Mouse (Mus musculus) layer of hippocampus, postnatal 10 days (tissue): ENCODE data around the gene Fbxo36. TPM values are rescaled to one million over a fixed set of nuclear protein-coding genes. Genes with fewer than 3 reads are reported as not detected.

ENCODE experiments used
- DNase-seq, 2 experiments: peaks; one replicate each; pipeline ENCODE4 v3.0.0; 2021; ENCODE audit warnings: low spot score in 2 of 2
- total RNA-seq, 2 experiments: library from RNA; stranded (reverse); gene quantifications; 2 replicates each; pipeline ENCODE4 v1.2.3; 2021

The Fbxo36 gene
- total RNA-seq, 2 experiments from 2014 or later: 1.8 to 2.2 TPM

DNA sequence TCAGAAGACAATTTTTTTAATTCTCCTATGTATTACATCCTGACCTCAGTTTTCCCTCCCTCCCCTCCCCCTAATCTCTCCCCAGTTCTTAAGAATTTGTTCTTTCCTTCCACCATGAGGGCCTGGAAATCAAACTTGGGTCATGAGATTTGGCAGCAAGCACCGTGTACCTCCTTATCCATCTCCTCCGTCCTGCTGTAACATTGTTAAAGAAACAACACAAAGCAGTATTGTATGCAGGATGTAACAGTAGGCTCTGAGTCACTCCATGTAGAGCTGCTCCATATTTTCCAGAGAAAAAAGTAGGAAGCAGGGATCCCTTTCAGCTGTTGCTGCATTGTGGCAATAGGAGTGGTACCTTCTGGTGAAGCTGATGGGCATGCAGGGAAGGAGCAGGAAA lies 16.1 kb downstream of the Fbxo36 start:
- no peak for DNase-seq

- no peak for DNase-seq
Observed at GRCm38 (mm10) chr1:84859597-84859996, 20.0 kb downstream of the Fbxo36 start.

DNA sequence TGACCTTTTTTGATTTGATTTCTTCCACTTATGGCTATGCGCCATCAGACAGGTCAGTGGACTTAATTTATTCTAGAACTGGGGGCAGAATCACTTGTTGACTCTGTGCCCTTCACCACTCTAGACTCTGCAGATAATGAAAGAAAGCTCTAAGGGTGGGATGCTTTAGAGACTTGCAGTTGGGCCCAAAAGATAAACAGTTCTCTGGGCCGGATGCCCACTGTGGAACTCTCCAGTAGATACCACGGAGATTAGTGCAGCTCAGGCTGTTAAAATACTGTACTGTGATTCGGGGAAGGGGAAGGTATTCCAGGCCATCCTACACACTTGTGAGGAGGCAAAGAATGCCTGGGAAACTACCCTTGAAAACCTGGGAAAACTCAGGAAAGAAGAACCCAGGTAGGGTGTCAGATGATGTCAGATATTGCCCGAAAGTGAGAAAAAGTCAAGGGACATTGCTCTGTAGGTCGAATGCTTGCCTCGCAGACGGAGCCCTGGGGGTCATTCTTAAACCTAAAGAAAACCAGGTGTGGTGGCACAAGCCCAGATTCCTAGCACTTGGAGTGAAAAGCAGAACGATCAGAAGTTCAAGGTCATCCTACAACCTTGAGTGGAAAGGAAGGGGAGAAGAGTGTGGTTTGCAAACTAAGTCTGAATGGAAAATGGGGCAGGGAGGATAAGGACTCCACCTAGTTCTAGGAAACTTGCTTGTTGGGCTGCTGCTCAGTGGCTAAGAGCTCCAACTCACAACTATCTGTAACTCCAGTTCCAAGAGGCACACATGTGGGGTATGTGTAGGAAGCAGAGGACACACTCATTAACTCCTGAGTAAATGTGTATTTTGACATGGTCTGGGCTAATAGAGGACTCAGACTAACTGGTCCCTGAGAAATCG lies 21.0 kb downstream of the Fbxo36 start:
- DNase-seq: no peak

DNA sequence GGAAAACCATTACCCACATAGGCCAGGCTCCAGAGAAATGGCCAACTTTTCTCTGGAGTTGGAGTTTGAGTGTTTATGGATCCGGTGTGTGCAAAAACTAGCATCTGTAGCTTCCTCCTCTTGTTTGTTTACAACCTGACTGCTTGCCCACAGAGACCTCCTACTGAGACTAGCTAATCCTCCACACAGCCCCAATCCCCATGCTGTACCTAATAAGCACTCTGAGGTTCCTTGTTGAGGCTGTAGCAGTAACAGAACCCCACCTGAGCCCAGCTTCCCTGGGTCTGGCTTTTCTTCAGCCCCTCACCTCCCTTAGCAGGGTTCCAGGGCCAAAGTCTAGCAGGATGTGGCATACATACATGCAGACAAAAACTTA lies 21.6 kb downstream of the Fbxo36 start:
- no peak for DNase-seq

- no peak for DNase-seq
Observed at GRCm38 (mm10) chr1:84864645-84865044, 25.0 kb downstream of the Fbxo36 start.

DNA sequence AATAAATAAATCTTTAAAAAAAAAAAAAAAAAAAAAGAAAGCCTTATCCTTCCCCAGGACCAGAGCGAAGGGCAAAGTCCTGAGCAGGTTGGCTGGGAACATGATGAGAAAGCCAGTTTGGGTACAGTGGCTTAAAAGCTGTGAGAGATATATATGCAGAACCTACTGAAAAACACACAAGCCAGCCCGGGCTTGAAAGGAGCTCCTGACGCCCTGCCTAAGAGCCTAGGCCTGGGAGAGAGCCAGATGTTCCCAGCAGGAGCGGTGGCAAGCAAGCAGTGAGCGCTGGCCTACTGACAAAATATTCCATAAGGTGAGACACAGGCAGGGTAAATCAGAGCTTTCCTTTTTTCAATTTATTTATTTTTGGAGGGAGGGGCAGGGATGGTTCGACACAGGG lies 26.6 kb downstream of the Fbxo36 start:
- DNase-seq: no peak

GRCm38 (mm10) chr1:84866706-84867230 lies 27.1 kb downstream of the Fbxo36 start:
- DNase-seq: no peak

DNA sequence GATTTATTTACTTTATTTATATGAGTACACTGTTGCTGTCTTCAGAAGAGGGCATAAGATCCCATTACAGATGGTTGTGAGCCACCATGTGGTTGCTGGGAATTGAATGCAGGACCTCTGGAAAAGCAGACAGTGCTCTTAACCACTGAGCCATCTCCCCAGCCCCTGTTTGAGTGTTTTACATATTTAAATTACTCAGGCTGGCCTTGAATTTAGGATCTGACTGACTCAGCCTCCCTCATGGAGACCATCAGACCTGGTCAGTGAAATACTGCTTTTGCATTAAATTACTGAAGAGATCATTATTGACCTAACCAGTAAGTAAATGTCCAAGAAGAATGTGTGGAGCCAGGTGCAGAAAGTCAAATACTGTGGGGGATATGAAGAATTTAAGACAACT lies 28.7 kb downstream of the Fbxo36 start:
- no peak for DNase-seq

- DNase-seq: no peak
Observed at GRCm38 (mm10) chr1:84868841-84869240, 29.2 kb downstream of the Fbxo36 start.

DNA sequence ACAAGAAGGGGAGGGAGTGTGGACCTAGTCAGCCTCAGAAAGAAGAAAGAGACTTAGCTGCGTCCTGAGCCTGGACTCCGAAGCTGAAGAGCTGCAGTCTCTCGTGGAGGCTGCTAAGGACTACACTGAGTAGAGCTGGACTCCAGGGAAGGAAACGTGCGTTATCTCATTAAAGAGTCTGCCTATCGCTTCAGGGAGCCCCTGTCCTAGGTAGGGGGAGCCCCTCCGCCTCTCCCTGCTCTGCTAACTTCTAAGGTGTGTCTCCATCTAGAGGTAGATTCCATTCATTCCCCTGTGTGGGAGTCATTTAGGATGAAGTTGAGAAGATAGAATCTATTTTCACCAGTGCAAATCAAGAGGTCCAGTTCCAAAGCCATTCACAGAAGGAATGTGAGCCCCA lies 29.9 kb downstream of the Fbxo36 start:
- DNase-seq: no peak

DNA sequence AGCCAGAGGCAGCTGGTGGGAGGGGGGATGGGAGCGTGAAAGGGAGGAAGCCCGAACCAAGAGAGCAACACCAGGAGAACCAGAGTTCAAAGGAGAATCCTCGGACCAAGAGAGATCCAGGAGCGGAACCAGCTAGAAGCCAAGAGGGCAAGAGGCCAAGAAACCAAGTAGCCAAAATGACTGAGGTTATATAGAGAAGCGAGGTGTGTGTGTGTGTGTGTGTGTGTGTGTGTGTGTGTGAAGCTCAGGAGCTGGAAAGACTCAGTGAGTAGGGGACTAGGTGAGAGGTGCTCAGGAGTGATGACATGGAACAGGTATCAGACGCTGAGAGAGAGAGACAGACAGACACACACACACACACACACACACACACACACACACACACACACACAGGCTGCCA lies 31.5 kb downstream of the Fbxo36 start:
- DNase-seq: no peak

DNA sequence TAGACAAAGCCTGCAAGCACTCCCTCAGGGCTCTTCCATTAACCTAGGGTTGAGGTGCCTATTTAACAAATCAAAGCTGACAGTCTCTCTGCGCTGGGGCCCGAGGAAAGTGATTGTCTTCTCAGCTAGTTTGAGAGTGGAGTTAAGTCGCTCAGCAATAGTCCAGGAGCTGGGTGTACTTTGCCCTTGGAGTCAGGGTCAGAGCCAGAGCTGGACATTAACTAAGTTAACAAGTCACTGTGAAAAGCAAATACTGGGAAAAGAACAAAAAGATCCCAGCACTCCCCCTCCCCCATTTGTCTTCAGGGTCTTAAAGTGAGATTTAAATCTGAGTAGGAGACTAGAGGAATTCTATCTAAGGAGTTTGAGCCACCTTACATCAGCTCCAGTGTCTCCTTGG lies 32.5 kb downstream of the Fbxo36 start:
- no peak for DNase-seq

DNA sequence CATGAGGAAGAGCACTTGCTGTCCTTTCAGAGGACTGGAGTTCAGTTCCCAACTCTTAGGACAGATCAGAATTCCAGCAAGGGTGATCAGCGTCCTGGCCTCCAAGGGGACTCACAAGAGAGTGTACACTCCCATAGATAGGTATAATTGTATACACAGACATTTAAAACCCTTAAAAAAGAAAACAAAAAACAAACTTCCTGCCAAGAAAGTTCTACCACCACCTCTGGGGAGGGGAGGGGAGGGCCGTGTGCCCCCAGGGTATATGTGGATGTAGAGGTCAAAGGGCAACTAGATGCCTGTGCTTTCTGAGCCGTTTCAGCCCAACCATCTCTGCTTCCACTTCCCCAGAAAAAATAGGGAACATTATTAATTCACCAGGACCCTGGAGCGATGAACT lies 33.3 kb downstream of the Fbxo36 start:
- no peak for DNase-seq

DNA sequence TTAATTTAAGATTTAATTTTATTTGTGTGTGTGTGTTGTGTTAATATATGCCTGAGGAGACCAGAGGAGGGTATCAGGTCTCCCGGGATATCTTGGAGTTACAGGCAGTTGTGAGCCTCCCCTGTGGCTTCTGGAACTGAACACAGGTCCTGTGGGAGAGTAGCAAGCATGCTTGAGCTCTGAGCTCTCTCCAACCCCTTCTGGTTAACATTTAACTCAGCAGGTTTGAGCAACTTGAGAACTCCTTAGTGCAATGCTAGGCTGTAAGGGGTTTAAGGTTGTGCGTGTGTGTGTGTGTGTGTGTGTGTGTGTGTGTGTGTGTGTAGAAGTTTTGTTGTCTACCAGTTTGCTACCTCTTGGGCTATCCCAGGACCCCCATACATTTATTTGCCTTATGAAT lies 37.9 kb downstream of the Fbxo36 start:
- DNase-seq: no peak

DNA sequence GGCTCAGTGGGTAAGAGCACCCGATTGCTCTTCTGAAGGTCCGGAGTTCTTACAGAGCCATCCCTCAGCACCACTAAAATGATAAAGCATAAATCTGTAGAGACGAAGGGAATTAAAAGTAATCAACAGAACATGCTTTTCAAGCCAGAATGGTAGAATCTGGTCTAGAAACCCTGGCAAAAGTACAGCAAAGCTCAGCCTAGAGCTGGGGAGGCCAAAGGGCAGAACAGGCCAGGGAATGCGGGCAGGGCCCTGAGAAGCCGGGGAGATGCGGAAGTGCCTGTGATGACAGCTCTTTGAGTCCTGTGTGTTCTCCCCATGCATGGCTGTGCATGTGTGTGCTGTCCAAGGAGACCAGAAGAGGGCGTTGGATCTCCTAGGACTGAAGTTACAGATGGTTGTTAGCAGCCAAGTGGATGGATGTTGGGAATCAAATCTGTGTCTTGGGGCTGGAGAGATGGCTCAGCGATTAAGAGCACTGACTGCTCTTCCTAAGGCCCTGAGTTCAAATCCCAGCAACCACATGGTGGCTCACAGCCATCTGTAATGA lies 40.0 kb downstream of the Fbxo36 start:
- no peak for DNase-seq

DNA sequence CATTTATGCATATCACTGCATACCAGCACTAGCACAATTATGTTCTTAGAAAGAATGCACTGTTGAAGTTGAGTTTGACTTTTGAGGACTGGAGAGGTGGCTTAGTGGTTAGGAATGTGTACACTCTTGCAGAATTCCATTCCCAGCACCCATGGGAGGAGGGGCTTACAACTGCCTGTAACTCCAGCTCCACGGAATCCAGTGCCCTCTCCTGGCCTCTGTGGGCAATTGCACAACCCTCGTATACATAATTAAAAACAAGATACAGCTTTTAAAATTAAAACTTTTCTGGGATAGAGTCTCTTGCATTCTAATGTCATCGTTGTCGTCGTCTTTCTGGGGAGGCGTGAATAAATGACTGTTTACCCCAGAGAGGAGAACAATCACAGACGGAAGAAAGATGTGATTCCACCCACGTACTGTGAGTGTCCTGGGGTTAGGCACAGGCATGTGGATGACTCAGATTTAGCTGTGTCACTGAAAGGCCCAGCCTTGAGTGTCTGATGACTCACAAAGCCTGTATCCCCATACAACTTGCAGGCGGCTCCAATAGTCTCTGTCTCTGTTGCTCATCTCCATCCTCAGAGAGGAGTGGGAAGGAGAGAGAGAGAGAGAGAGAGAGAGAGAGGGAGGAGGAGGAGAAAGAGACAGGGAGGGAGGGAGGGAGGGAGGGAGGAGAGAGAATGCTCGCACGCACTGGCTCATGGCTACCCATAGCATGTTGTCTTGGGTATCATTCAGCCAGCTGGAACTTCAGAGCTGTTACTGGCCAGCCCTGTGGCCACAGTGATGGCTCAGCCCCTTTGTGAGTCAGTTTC lies 41.8 kb downstream of the Fbxo36 start:
- no peak for DNase-seq

DNA sequence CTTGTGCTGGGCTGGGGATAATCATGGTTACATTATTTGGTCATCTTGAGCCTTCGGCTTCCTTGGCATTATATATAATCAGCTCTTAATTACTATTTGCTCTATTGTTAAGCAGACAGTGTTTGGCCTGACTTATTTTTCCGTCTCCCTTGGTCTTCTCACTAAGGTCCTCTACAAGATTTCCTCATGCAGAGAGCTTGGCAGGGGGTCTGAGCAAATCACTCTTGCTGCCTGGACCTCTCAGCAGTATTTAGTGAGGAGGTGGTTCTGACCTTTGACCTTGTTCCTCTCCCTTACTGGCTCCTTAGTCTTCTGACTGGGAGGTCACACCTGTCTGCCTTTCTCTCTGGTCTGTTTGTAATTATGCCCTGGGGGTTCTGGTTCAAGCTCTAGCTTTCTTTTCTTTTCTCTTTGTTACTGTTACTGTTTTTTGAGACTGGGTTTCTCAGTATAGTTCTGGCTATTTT lies 42.5 kb downstream of the Fbxo36 start:
- DNase-seq: no peak

GRCm38 (mm10) chr1:84882937-84883336 lies 43.3 kb downstream of the Fbxo36 start:
- DNase-seq: no peak

DNA sequence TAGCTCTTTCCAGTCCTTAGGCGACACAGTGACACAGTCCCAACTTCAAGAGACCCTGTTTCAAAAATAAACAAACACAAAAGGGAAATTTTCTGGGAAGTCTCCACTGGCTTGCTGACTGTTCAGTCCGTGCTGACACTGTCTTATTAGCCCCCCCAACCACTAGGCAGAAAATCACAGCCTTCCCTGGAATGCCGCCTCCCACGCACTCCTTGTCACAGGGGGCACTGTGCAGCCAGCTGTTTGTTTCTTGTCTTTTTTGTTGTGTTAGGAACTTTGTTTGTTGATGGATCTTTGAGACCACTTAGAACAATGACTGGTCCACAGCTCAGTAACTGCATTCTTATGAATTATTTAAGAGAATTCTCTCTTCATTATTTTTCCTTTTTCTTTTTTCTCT lies 44.2 kb downstream of the Fbxo36 start:
- DNase-seq: no peak

DNA sequence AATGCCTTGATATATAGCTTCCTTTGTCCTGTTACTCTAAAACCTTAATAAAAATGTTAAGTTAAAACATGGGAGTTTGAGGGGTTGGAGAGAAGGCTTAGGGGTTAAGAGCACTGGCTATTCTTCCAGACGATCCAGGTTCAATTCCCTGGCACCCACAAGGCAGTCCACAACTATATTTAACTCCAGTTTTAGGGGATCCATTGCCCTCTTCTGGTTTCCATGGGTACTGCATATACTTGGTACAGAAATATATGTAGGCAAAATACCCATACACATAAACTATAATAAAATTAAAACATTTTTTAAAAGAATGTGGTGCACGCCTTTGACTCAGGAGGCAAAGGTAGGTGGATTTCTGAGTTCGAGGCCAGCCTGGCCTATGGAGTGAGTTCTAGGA lies 45.5 kb downstream of the Fbxo36 start:
- no peak for DNase-seq

DNA sequence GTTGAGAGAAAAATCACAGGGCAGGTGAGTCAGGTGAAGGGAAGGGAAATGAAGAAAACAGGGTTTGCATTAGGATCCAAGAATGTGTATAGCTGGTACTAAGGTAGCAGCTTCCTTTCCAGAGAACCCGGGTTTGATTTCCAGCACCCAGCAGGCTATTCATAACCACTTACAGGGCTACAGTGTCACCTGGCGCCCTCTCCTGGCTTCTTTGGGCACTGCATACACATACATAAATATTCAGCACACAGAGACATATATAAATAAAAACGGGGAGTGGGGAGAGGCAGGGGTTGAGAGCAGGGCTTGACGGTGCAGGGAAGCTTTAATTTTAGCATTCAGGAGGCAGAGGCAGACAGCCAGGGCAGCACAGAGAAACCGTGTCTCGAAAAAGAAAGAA lies 46.3 kb downstream of the Fbxo36 start:
- no peak for DNase-seq
